Mouse (Mus musculus): ENCODE data around the gene Cenpq. TPM values are rescaled to one million over a fixed set of nuclear protein-coding genes. Genes with fewer than 3 reads are reported as not detected.

The Cenpq gene
- polyA plus RNA-seq, 1 experiment from 2014 or later: 26.0 TPM

GRCm38 (mm10) chr17:40877741-40878140 lies 57.1 kb downstream of the Cenpq start:
- no peak overlapping the region for H3K9ac ChIP-seq (replicated peaks; ENCODE audit: low read depth, low read length)
- H3K4me3 ChIP-seq (ENCODE audit: low read depth, low read length): no peak overlapping the region
- no peaks in the 10 kb centered on the region for H3K9me3 ChIP-seq (ENCODE audit: control insufficient read depth, low read depth, low read length)
- peak overlapping the region; percentile 24; the same call in 1 of the 2 replicates for H3K4me2 ChIP-seq (replicated peaks; ENCODE audit: low read depth, low read length)
- H3K27ac ChIP-seq (ENCODE audit: low read length): no peak overlapping the region
- no peaks in the 10 kb centered on the region for H3K36me3 ChIP-seq (ENCODE audit: control insufficient read depth, insufficient read depth, low read length)
- no peaks in the 10 kb centered on the region for H3K4me1 ChIP-seq (ENCODE audit: control insufficient read depth, insufficient read depth, low read length)
- ATAC-seq (ENCODE audit: insufficient number of reproducible peaks, insufficient read depth, low FRiP score, low read depth): no peak
- H3K27me3 ChIP-seq (ENCODE audit: control insufficient read depth, insufficient read depth, low read length): no peaks in the 10 kb centered on the region
- 34% methylated on average over 3 of the region's 3 CpGs for WGBS

DNA sequence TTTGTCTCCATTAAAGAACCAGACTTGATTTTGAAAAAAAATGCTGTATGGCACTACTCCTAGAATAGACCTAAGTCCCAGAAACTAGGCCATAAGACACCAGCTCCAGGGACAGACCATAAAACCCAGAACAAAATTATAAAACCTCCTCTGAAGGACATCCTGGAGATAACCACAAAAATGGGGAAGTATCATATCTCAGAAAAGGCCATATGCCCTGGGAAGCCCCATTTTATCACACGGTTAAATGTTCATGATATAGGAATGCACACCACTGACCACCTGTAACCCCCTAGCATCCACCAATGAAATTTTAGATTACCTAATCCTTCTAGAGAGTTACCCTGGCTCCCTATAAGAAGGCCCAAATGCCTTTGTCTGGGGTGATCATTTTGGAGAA lies 59.3 kb downstream of the Cenpq start:
- 96% methylated on average over 1 of the region's 1 CpGs for WGBS
- H3K36me3 ChIP-seq (ENCODE audit: control insufficient read depth, insufficient read depth, low read length): no peaks in the 10 kb centered on the region
- ATAC-seq (ENCODE audit: insufficient number of reproducible peaks, insufficient read depth, low FRiP score, low read depth): no peak

DNA sequence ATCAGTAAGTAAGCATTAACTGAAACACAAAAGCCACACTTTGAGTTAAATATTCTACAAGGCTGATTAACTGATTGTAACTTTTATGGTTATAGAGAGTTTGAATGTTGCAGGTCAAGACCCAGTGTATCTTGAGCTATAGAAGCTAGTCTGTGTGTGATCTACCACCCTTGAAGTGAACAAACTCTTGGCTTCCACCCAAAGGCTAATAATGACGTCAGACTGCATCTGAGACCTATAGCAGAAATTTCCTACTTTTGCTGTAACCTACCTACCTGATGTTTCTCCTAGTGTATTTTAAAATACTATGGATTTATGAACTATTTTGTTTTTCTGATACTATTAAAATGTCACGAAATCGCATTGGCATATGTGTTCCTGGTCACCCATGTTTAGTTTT lies 60.1 kb downstream of the Cenpq start:
- no peak for ATAC-seq (ENCODE audit: insufficient number of reproducible peaks, insufficient read depth, low FRiP score, low read depth)
- no peaks in the 10 kb centered on the region for H3K27me3 ChIP-seq (ENCODE audit: control insufficient read depth, insufficient read depth, low read length)
- H3K9ac ChIP-seq (replicated peaks; ENCODE audit: low read depth, low read length): no peak overlapping the region
- H3K4me2 ChIP-seq (replicated peaks; ENCODE audit: low read depth, low read length): no peak overlapping the region
- no peaks in the 10 kb centered on the region for H3K4me1 ChIP-seq (ENCODE audit: control insufficient read depth, insufficient read depth, low read length)
- no peaks in the 10 kb centered on the region for H3K36me3 ChIP-seq (ENCODE audit: control insufficient read depth, insufficient read depth, low read length)
- no peak overlapping the region for H3K4me3 ChIP-seq (ENCODE audit: low read depth, low read length)
- H3K27ac ChIP-seq (ENCODE audit: low read length): no peak overlapping the region
- WGBS: 78% methylated on average over 3 of the region's 3 CpGs
- H3K9me3 ChIP-seq (ENCODE audit: control insufficient read depth, low read depth, low read length): no peaks in the 10 kb centered on the region

More for the DNA sequence above, 59.3 kb downstream of the Cenpq start:
- Histone ChIP-seq H3K27ac (ENCODE audit: low read length) (no peak overlapping the region), H3K9me3 (ENCODE audit: control insufficient read depth, low read depth, low read length) (no peaks in the 10 kb centered on the region), H3K27me3 (ENCODE audit: control insufficient read depth, insufficient read depth, low read length) (no peaks in the 10 kb centered on the region), H3K9ac (replicated peaks; ENCODE audit: low read depth, low read length) (no peak overlapping the region), H3K4me2 (replicated peaks; ENCODE audit: low read depth, low read length) (no peak overlapping the region), H3K4me1 (ENCODE audit: control insufficient read depth, insufficient read depth, low read length) (no peaks in the 10 kb centered on the region), H3K4me3 (ENCODE audit: low read depth, low read length) (no peak overlapping the region)

GRCm38 (mm10) chr17:40873582-40874011 lies 61.2 kb downstream of the Cenpq start:
- Histone ChIP-seq H3K4me2 (replicated peaks; ENCODE audit: low read depth, low read length) (no peak overlapping the region), H3K9ac (replicated peaks; ENCODE audit: low read depth, low read length) (no peak overlapping the region), H3K36me3 (ENCODE audit: control insufficient read depth, insufficient read depth, low read length) (no peaks in the 10 kb centered on the region), H3K4me3 (ENCODE audit: low read depth, low read length) (no peak overlapping the region), H3K4me1 (ENCODE audit: control insufficient read depth, insufficient read depth, low read length) (no peaks in the 10 kb centered on the region), H3K9me3 (ENCODE audit: control insufficient read depth, low read depth, low read length) (no peaks in the 10 kb centered on the region), H3K27ac (ENCODE audit: low read length) (no peak overlapping the region), H3K27me3 (ENCODE audit: control insufficient read depth, insufficient read depth, low read length) (no peaks in the 10 kb centered on the region)
- no peak for ATAC-seq (ENCODE audit: insufficient number of reproducible peaks, insufficient read depth, low FRiP score, low read depth)
- 42% methylated on average over 2 of the region's 2 CpGs for WGBS

Other genes with a start within 250 kb of the Cenpq start
- gene Esp1, start 207.9 kb downstream of the Cenpq start, polyA plus RNA-seq (2014; fragmentation: Nextera tagmentation; extraction: Ambion mirVana): not detected in 2 replicates
- not detected in 2 replicates for gene Crisp2, start 128.0 kb downstream of the Cenpq start, polyA plus RNA-seq (2014; fragmentation: Nextera tagmentation; extraction: Ambion mirVana)
- 0.27 and 0.43 TPM in 2 replicates for gene Rhag, start 123.9 kb downstream of the Cenpq start, polyA plus RNA-seq (2014; fragmentation: Nextera tagmentation; extraction: Ambion mirVana)
- 3.7 and 4.0 TPM in 2 replicates for gene 9130008F23Rik, start 54.5 kb downstream of the Cenpq start, polyA plus RNA-seq (2014; fragmentation: Nextera tagmentation; extraction: Ambion mirVana)
- gene Glyatl3, start 20.7 kb downstream of the Cenpq start, polyA plus RNA-seq (2014; fragmentation: Nextera tagmentation; extraction: Ambion mirVana): not detected in 2 replicates
- gene Mut, start 362 bp downstream of the Cenpq start, polyA plus RNA-seq (2014; fragmentation: Nextera tagmentation; extraction: Ambion mirVana): 34.1 and 38.9 TPM in 2 replicates

Data from stomach, embryonic 14.5 days (tissue).